Mouse (Mus musculus) lung, postnatal 0 days (tissue): ENCODE data around the gene 0610009B22Rik. TPM values are rescaled to one million over a fixed set of nuclear protein-coding genes. Genes with fewer than 3 reads are reported as not detected.
"Not testable (repeated sequence)": the region's sequence is repeated elsewhere in the genome, so short reads cannot be mapped to it uniquely, and the experiment has no call there.

Source experiments
- ATAC-seq: fragments of 200-750 bp; cut with Nextera tagmentation; 2 replicates; pipeline ENCODE4 v1.8.0; 2017; ENCODE audit warnings: moderate library complexity
- DNase-seq: peaks from one replicate; pipeline ENCODE4 v3.0.0-alpha.2; 2016; ENCODE audit warnings: low spot score
- H3K27ac ChIP-seq: fragments of 300-500 bp; sonication (generic); 2 replicates; pipeline ENCODE4 v1.5.1; 2014; ENCODE audit warnings: antibody characterized with exemption, mild to moderate bottlenecking, low read length, mixed read lengths
- H3K27me3 ChIP-seq: fragments of 300-500 bp; sonication (generic); replicated peaks from 2 replicates; pipeline ENCODE4 v1.6.1; 2014; ENCODE audit warnings: low read length, mixed read lengths; ENCODE audit not compliant: insufficient read depth
- H3K36me3 ChIP-seq: fragments of 300-500 bp; sonication (generic); 2 replicates; pipeline ENCODE4 v1.6.1; 2014; ENCODE audit warnings: low read length, mixed read lengths; ENCODE audit not compliant: insufficient read depth
- H3K4me1 ChIP-seq: fragments of 300-500 bp; sonication (generic); 2 replicates; pipeline ENCODE4 v1.6.1; 2014; ENCODE audit warnings: antibody characterized with exemption, low read depth, low read length, mixed read lengths; ENCODE audit not compliant: insufficient read depth
- H3K4me2 ChIP-seq: fragments of 300-500 bp; sonication (generic); replicated peaks from 2 replicates; pipeline ENCODE4 v1.6.1; 2014; ENCODE audit warnings: low read depth, mild to moderate bottlenecking, low read length, moderate library complexity, mixed read lengths
- H3K4me3 ChIP-seq: fragments of 300-500 bp; sonication (generic); 2 replicates; pipeline ENCODE4 v1.5.1; 2014; ENCODE audit warnings: low read depth, low read length
- H3K9ac ChIP-seq: fragments of 300-500 bp; sonication (generic); replicated peaks from 2 replicates; pipeline ENCODE4 v1.6.1; 2014; ENCODE audit warnings: low read depth, mild to moderate bottlenecking
- H3K9me3 ChIP-seq: fragments of 300-500 bp; sonication (generic); 2 replicates; pipeline ENCODE4 v1.6.1; 2016; ENCODE audit warnings: low read length, mixed read lengths
- CTCF ChIP-seq: IDR thresholded peaks from 2 replicates; pipeline ENCODE4 v1.5.1; 2016; ENCODE audit warnings: antibody characterized with exemption, mild to moderate bottlenecking
- EP300 ChIP-seq: IDR thresholded peaks from 2 replicates; pipeline ENCODE4 v1.6.1; 2016; ENCODE audit warnings: antibody characterized with exemption, mild to moderate bottlenecking, control low read depth
- WGBS: fragments of 180-500 bp; shearing (Covaris S2); extraction: QIAGEN DNeasy Blood & Tissue Kit; methylation state at CpG from one replicate; pipeline ENCODE4 v1.1.7; 2014; 5-methylcytosine and 5-hydroxymethylcytosine counted together
- polyA plus RNA-seq: library from polyadenylated mRNA; unstranded; fragments of >200 nt; fragmentation: Nextera tagmentation; extraction: Ambion mirVana; gene quantifications from 2 replicates; pipeline ENCODE4 v1.2.1, GENCODE M21; 2015

0610009B22Rik gene
- polyA plus RNA-seq, 1 experiment from 2014 or later, result 95.9 TPM

DNA sequence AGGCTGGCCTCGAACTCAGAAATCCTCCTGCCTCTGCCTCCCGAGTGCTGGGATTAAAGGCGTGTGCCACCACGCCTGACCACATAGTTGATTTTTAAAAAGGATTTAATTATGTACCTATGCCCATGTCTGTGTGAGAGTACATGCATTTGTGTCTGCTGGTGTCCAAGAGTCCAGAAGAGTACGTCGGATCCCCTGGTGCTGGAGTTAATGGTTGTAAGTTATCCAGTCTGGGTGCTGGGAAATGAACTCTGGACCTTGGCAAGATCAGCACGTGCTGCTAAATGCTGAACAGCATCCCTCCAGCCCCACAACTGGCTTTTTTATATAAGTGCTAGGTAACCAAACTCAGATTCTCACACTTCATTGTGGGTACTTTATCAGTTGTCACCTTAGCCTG lies 17.8 kb downstream of the 0610009B22Rik start:
- no peaks in the 10 kb centered on the region for H3K36me3 ChIP-seq
- TF ChIP-seq EP300, result no peak
- no peak for TF ChIP-seq CTCF
- 89% methylated on average over 7 of the region's 7 CpGs for WGBS

GRCm38 (mm10) chr11:51664747-51665146 lies 23.9 kb downstream of the 0610009B22Rik start:
- not testable (repeated sequence) for H3K36me3 ChIP-seq, H3K9me3 ChIP-seq, H3K9ac ChIP-seq, H3K4me1 ChIP-seq, H3K27me3 ChIP-seq, H3K4me2 ChIP-seq, H3K4me3 ChIP-seq, H3K27ac ChIP-seq, DNase-seq
- peak; percentile 55 for ATAC-seq
- 75% methylated on average over 6 of the region's 7 CpGs for WGBS

More for the DNA sequence above, 17.8 kb downstream of the 0610009B22Rik start:
- Histone ChIP-seq H3K27me3 (no peaks in the 10 kb centered on the region), H3K9ac (no peak overlapping the region), H3K4me2 (no peak overlapping the region), H3K4me3 (no peak overlapping the region), H3K9me3 (no peaks in the 10 kb centered on the region), H3K4me1 (no peaks in the 10 kb centered on the region), H3K27ac (no peak overlapping the region)
- DNase-seq (no peak), ATAC-seq (no peak)

- H3K36me3 ChIP-seq, result no peaks in the 10 kb centered on the region
- no peaks in the 10 kb centered on the region; the same call in 1 of the 2 replicates for H3K4me1 ChIP-seq
- H3K9me3 ChIP-seq, result no peaks in the 10 kb centered on the region
- H3K9ac ChIP-seq, result no peak overlapping the region
- no peak for TF ChIP-seq CTCF
- no peak for TF ChIP-seq EP300
- WGBS, result 74% methylated on average over 6 of the region's 7 CpGs
- H3K27ac ChIP-seq, result no peak overlapping the region
- ATAC-seq, result no peak
- H3K4me2 ChIP-seq, result no peak overlapping the region
- H3K27me3 ChIP-seq, result no peaks in the 10 kb centered on the region
- H3K4me3 ChIP-seq, result no peak overlapping the region
- DNase-seq, result no peak
Observed at GRCm38 (mm10) chr11:51662632-51663031, 26.0 kb downstream of the 0610009B22Rik start.

DNA sequence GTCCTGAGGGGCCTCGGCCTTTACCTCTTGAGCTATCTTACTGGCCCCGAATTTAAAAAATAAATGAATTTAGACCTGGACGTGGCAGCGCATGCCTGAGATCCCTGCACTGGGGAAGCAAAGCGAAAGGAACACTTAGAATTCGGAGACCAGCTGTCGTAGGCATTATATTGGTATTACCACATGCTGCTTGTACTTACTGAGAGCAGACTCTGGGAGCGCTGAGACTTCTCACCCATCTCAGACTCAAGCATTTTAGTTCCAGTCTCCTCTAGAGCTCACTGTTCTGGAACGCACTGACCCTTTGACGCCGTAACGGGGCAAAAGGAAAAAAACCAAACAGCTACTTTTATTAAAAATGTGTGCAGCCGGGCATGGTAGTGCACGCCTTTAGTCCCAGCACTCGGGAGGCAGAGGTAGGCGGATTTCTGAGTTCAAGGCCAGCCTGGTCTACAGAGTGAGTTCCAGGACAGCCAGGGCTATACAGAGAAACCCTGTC lies 26.8 kb downstream of the 0610009B22Rik start:
- H3K9me3 ChIP-seq, result no peaks in the 10 kb centered on the region
- TF ChIP-seq CTCF (no peak), EP300 (no peak)
- H3K4me3 ChIP-seq, result no peak overlapping the region
- H3K27me3 ChIP-seq, result no peaks in the 10 kb centered on the region
- DNase-seq, result no peak
- H3K4me1 ChIP-seq, result no peaks in the 10 kb centered on the region; the same call in 1 of the 2 replicates
- WGBS, result 82% methylated on average over 16 of the region's 16 CpGs
- no peak overlapping the region for H3K4me2 ChIP-seq
- H3K27ac ChIP-seq, result no peak overlapping the region
- no peaks in the 10 kb centered on the region for H3K36me3 ChIP-seq
- H3K9ac ChIP-seq, result no peak overlapping the region
- no peak for ATAC-seq

GRCm38 (mm10) chr11:51658705-51659104 lies 30.0 kb downstream of the 0610009B22Rik start:
- TF ChIP-seq CTCF (no peak), EP300 (no peak)
- Histone ChIP-seq H3K27ac (0 out of 2 replicates have a peak overlapping the region, but pooled peaks have one; percentile 40), H3K9me3 (no peaks in the 10 kb centered on the region), H3K4me1 (no peaks in the 10 kb centered on the region; the same call in 1 of the 2 replicates), H3K4me3 (no peak overlapping the region), H3K4me2 (no peak overlapping the region), H3K9ac (no peak overlapping the region), H3K27me3 (no peaks in the 10 kb centered on the region), H3K36me3 (no peaks in the 10 kb centered on the region)
- WGBS, result 24% methylated on average over 6 of the region's 6 CpGs
- DNase-seq (peak; percentile 73), ATAC-seq (peak; percentile 82)

DNA sequence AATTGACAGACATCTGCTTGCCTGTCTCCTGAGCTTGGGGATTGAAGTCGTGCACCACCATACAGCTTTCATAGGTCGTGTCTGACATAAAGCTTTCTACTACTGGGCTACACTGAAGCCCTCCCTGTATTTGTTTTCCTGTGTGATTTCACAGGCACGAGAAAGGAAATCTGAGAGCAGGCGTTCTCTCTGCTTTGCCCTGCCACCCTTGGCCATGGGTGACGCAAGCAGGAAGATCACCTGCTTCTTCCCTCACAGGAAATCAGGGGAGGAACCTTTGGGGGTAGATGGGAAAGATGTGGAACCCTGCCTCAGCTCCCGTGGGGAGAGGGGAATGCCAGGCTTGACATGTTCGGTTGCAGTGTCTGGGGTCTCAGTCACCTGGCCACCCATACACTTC lies 30.4 kb downstream of the 0610009B22Rik start:
- Histone ChIP-seq H3K27me3 (no peaks in the 10 kb centered on the region), H3K4me1 (no peaks in the 10 kb centered on the region; the same call in 1 of the 2 replicates), H3K27ac (peak overlapping the region; percentile 40; the same call in 1 of the 2 replicates), H3K9me3 (no peaks in the 10 kb centered on the region), H3K4me3 (no peak overlapping the region), H3K4me2 (no peak overlapping the region), H3K9ac (no peak overlapping the region), H3K36me3 (no peaks in the 10 kb centered on the region)
- DNase-seq (no peak), ATAC-seq (peak; percentile 14; the same call in 1 of the 2 replicates)
- TF ChIP-seq CTCF, result no peak
- no peak for TF ChIP-seq EP300
- 32% methylated on average over 7 of the region's 7 CpGs for WGBS
